Mouse (Mus musculus) E14TG2a.4 (cell line): ENCODE results near the gene Crhr2.

Source experiments
- CTCF ChIP-seq: conservative IDR thresholded peaks from 2 replicates; pipeline ENCODE4 v1.5.1; 2014; ENCODE audit warnings: low read length
- NANOG ChIP-seq: IDR thresholded peaks from 2 replicates; pipeline ENCODE4 v1.6.1; 2014; ENCODE audit warnings: borderline replicate concordance, low read length, mixed read lengths

DNA sequence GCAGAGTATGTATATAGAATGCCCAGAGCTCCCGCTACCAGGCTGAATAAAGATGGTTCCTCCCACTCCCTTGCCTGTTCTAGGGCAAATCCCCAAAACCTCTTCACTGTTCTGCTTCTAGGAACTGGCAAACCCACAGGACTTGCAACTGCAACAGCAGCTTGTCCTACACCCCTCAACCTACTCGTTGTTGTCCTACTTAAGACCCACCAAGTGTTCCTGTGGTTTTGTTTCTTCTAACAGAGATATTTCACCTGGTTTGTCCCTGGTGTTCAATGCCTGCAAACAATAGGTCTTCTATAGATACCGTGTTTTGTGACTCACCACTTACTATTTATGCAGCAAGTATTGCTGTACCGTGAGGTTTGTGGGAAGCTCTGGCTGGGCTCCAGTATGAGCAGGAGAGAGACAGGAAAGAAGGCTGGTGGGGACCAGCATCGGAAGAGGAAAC lies 28.5 kb upstream of the Crhr2 start:
- TF ChIP-seq NANOG (no peak), CTCF (no peak)
